Mouse (Mus musculus) adrenal gland, adult 10 weeks (tissue): ENCODE results near the gene Dnajc7. TPM values are rescaled to one million over a fixed set of nuclear protein-coding genes. Genes with fewer than 3 reads are reported as not detected.

Source experiments
- polyA plus RNA-seq: library from polyadenylated mRNA; stranded (reverse); fragments of 350-450 nt; fragmentation: Illumina TruSeq; extraction: RNeasy Lipid Tissue Mini Kit (QIAGEN cat#74804); gene quantifications from one replicate; pipeline ENCODE4 v1.2.3, GENCODE M21; 2014; ENCODE audit warnings: low read depth, low replicate concordance

Dnajc7 gene
- polyA plus RNA-seq = 169 TPM

GRCm38 (mm10) chr11:100619982-100620381, at the start of gene Dnajc7:
Gene Dnajc7 (minus strand): TSS chr11:100620168.

GRCm38 (mm10) chr11:100618761-100619484, 1.0 kb downstream of the Dnajc7 start, which contains the start of gene Nkiras2:
Gene Nkiras2 (plus strand): TSS chr11:100619244.

GRCm38 (mm10) chr11:100574708-100575483, 45.1 kb downstream of the Dnajc7 start, which contains the start of gene Cnp:
Gene Cnp (plus strand): TSS chr11:100574904.

GRCm38 (mm10) chr11:100544832-100545745, 74.9 kb downstream of the Dnajc7 start, which contains the start of gene Ttc25:
Gene Ttc25 (plus strand): TSS chr11:100545607.

Other genes with a start within 250 kb of the Dnajc7 start
- 2.2 TPM for gene Jup, start 222.4 kb downstream of the Dnajc7 start, polyA plus RNA-seq
- 10.6 TPM for gene P3h4, start 205.3 kb downstream of the Dnajc7 start, polyA plus RNA-seq
- gene Fkbp10, start 204.5 kb downstream of the Dnajc7 start, polyA plus RNA-seq = 1.4 TPM
- 30.2 TPM for gene Nt5c3b, start 178.4 kb downstream of the Dnajc7 start, polyA plus RNA-seq
- gene Klhl10, start 178.3 kb downstream of the Dnajc7 start, polyA plus RNA-seq = not detected
- 33.4 TPM for gene Klhl11, start 147.4 kb downstream of the Dnajc7 start, polyA plus RNA-seq
- 787 TPM for gene Acly, start 92.2 kb downstream of the Dnajc7 start, polyA plus RNA-seq
- 0.64 TPM for gene Ttc25, start 74.6 kb downstream of the Dnajc7 start, polyA plus RNA-seq
- 9.6 TPM for gene Cnp, start 45.3 kb downstream of the Dnajc7 start, polyA plus RNA-seq
- 2.7 TPM for gene Nkiras2, start 924 bp downstream of the Dnajc7 start, polyA plus RNA-seq
- not detected for gene Zfp385c, start 72.3 kb upstream of the Dnajc7 start, polyA plus RNA-seq
- gene Dhx58, start 84.1 kb upstream of the Dnajc7 start, polyA plus RNA-seq = 7.8 TPM
- gene Kat2a, start 92.3 kb upstream of the Dnajc7 start, polyA plus RNA-seq = 3.3 TPM
- gene Hspb9, start 93.7 kb upstream of the Dnajc7 start, polyA plus RNA-seq = not detected
- gene Rab5c, start 118.0 kb upstream of the Dnajc7 start, polyA plus RNA-seq = 51.3 TPM
- gene Kcnh4, start 139.8 kb upstream of the Dnajc7 start, polyA plus RNA-seq = not detected
- not detected for gene Hcrt, start 142.8 kb upstream of the Dnajc7 start, polyA plus RNA-seq
- gene Ghdc, start 150.8 kb upstream of the Dnajc7 start, polyA plus RNA-seq = 4.3 TPM
- gene Stat5b, start 230.6 kb upstream of the Dnajc7 start, polyA plus RNA-seq = 11.6 TPM
- 5.2 TPM for gene Stat5a, start 239.2 kb upstream of the Dnajc7 start, polyA plus RNA-seq